Mouse (Mus musculus) testis, adult 2 months (tissue): ENCODE measurements at regions not wholly inside any gene's neighbourhood (a gene's known extent, or its start where the extent isn't known, plus 50 kb on each side); places are given as distances from the start of the nearest gene placed in this dataset.

Experiments used
- H3K27ac ChIP-seq: fragments of 200-500 bp; 2 replicates; pipeline ENCODE4 v1.5.1; 2012; ENCODE audit warnings: low read depth, low read length; ENCODE audit not compliant: control insufficient read depth, insufficient read depth
- H3K27me3 ChIP-seq: fragments of 200-500 bp; 2 replicates; pipeline ENCODE4 v1.6.1; 2012; ENCODE audit warnings: mild to moderate bottlenecking, low read length, moderate library complexity; ENCODE audit not compliant: control insufficient read depth, insufficient read depth
- H3K36me3 ChIP-seq: fragments of 200-500 bp; 2 replicates; pipeline ENCODE4 v1.6.1; 2012; ENCODE audit warnings: mild to moderate bottlenecking, low read length; ENCODE audit not compliant: control insufficient read depth, insufficient read depth
- H3K4me1 ChIP-seq: fragments of 200-500 bp; 2 replicates; pipeline ENCODE4 v1.6.1; 2012; ENCODE audit warnings: low read length; ENCODE audit not compliant: control insufficient read depth, insufficient read depth
- H3K4me3 ChIP-seq: fragments of 200-500 bp; 2 replicates; pipeline ENCODE4 v1.5.1; 2012; ENCODE audit warnings: low read depth, mild to moderate bottlenecking, low read length, moderate library complexity, mixed read lengths; ENCODE audit not compliant: control insufficient read depth
- CTCF ChIP-seq: fragments of 200-500 bp; IDR thresholded peaks from 2 replicates; pipeline ENCODE4 v1.5.1; 2012; ENCODE audit warnings: low read depth, mild to moderate bottlenecking, inconsistent platforms, low read length, moderate library complexity; ENCODE audit not compliant: control insufficient read depth, insufficient read depth, insufficient replicate concordance
- POLR2A ChIP-seq: fragments of 200-500 bp; IDR thresholded peaks from 2 replicates; pipeline ENCODE4 v1.6.1; 2012; ENCODE audit warnings: low read depth, mild to moderate bottlenecking, inconsistent platforms, low read length, moderate library complexity; ENCODE audit not compliant: control insufficient read depth

- no peak overlapping the region for H3K4me3 ChIP-seq
- H3K27ac ChIP-seq: no peak overlapping the region
- no peak for TF ChIP-seq POLR2A
- TF ChIP-seq CTCF: no peak
- H3K36me3 ChIP-seq: no peaks in the 10 kb centered on the region
- no peaks in the 10 kb centered on the region for H3K4me1 ChIP-seq
- H3K27me3 ChIP-seq: no peaks in the 10 kb centered on the region
These were observed 313.6 kb downstream of the 1500009L16Rik start for GRCm38 (mm10) chr10:84036131-84036877.

GRCm38 (mm10) chr10:84048706-84049105 is 326.0 kb downstream of the 1500009L16Rik start:
- TF ChIP-seq POLR2A (no peak), CTCF (no peak)
- Histone ChIP-seq H3K4me1 (no peaks in the 10 kb centered on the region), H3K4me3 (no peak overlapping the region), H3K27me3 (no peaks in the 10 kb centered on the region), H3K36me3 (no peaks in the 10 kb centered on the region), H3K27ac (no peak overlapping the region)

- no peaks in the 10 kb centered on the region for H3K27me3 ChIP-seq
- no peak overlapping the region for H3K27ac ChIP-seq
- H3K4me1 ChIP-seq: no peaks in the 10 kb centered on the region
- TF ChIP-seq CTCF (no peak), POLR2A (no peak)
- H3K4me3 ChIP-seq: no peak overlapping the region
- H3K36me3 ChIP-seq: no peaks in the 10 kb centered on the region
These were observed 330.0 kb downstream of the 1500009L16Rik start for GRCm38 (mm10) chr10:84052696-84053095.

GRCm38 (mm10) chr10:84054551-84055336 is 332.1 kb downstream of the 1500009L16Rik start:
- no peak for TF ChIP-seq CTCF
- TF ChIP-seq POLR2A: no peak
- no peaks in the 10 kb centered on the region for H3K27me3 ChIP-seq
- no peak overlapping the region for H3K4me3 ChIP-seq
- H3K27ac ChIP-seq: no peak overlapping the region
- no peaks in the 10 kb centered on the region for H3K4me1 ChIP-seq
- H3K36me3 ChIP-seq: no peaks in the 10 kb centered on the region

GRCm38 (mm10) chr10:84055402-84056167 is 332.9 kb downstream of the 1500009L16Rik start:
- Histone ChIP-seq H3K4me3 (no peak overlapping the region), H3K36me3 (no peaks in the 10 kb centered on the region), H3K27ac (no peak overlapping the region), H3K27me3 (no peaks in the 10 kb centered on the region), H3K4me1 (no peaks in the 10 kb centered on the region)
- no peak for TF ChIP-seq CTCF
- TF ChIP-seq POLR2A: no peak

- no peak for TF ChIP-seq CTCF
- no peaks in the 10 kb centered on the region for H3K36me3 ChIP-seq
- H3K27me3 ChIP-seq: no peaks in the 10 kb centered on the region
- no peak overlapping the region for H3K4me3 ChIP-seq
- no peaks in the 10 kb centered on the region for H3K4me1 ChIP-seq
- H3K27ac ChIP-seq: no peak overlapping the region
These were observed 333.9 kb downstream of the 1500009L16Rik start for GRCm38 (mm10) chr10:84056323-84057169.

GRCm38 (mm10) chr10:84058301-84058700 is 335.6 kb downstream of the 1500009L16Rik start:
- no peaks in the 10 kb centered on the region for H3K27me3 ChIP-seq

More at GRCm38 (mm10) chr10:84058301-84058700, 335.6 kb downstream of the 1500009L16Rik start:
- no peak overlapping the region for H3K27ac ChIP-seq
- no peak overlapping the region for H3K4me3 ChIP-seq
- TF ChIP-seq POLR2A (no peak), CTCF (no peak)
- H3K4me1 ChIP-seq: no peaks in the 10 kb centered on the region
- no peaks in the 10 kb centered on the region for H3K36me3 ChIP-seq
